Mouse (Mus musculus) liver (tissue): ENCODE data around the gene Fau.
"Not testable (repeated sequence)": the region's sequence is repeated elsewhere in the genome, so short reads cannot be mapped to it uniquely, and the experiment has no call there.

Experiments
- DNase-seq: peaks from one replicate; pipeline ENCODE4 v3.0.0-alpha.2; 2020; ENCODE audit warnings: mixed read lengths

Fau gene

GRCm38 (mm10) chr19:6057313-6058096 lies at the start of gene Fau, which contains the start of gene Mrpl49:
Fau (plus strand) TSS chr19:6057844.
Mrpl49 (minus strand) TSS chr19:6057785.
- DNase-seq: peak; percentile 99

DNA sequence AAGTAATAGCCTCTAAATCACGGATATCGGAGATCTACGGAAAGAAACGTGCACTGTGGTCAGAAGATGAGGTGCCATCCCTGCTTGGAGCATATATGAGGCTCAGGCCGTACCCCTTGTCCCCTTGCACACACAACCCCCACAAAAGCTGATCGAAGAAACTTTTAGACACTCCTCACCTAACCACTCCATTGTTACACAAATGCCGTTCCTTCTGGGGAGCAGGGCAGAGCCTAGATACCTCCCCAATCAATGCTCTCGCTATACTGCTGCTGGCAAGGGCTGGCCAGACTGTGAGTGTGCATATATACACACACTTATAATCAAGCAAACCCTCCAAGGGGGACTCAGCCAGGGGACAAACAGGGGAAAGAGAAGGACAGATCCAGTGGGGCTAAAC lies 48.5 kb upstream of the Fau start:
- no peak for DNase-seq

DNA sequence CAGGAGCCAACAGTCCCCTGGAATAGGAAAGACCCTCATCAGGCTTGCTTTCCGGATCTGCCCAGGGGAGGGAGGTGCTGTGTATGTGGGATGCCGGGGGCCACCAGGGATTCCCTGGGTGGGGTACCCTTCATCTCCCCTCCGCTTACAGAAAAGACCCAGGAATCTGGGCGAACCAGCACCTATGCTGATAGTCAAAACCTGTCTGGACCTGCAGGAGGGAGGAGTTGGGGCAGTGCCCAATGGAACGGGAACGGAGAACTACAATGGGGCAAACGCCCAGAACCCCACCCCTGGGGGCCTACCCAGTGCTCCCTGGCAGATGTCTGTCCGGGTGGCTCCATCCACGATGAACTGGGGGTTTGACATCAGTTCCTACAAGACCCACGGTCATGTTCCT lies 44.0 kb upstream of the Fau start:
- DNase-seq: no peak

DNA sequence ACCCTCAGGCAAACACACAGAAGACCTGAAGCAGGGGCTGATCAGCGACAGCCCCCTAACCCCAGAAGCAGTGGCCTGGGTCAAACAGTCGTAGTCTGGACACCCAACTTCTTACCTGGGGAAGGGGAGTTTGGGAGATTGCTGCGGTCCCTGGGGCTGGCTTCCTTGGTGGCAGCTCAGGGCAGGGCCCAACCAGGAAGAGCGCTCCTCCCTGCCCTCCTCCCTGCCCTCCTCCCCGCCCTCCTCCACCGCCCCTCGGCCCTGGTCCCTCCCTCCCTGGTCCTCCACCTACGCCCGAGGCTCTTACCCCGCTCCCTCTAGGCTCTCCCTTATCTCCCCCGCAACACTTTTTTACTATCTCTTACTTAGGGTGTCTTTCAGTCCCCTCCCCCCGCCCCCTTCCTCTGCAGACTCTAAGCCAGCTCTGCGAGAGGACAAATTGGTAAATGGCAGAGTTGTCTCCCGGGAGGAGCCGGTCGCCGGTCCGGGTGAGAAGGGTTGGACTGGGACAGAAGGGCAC lies 42.6 kb upstream of the Fau start:
- DNase-seq: peak; percentile 94

- peak; percentile 82 for DNase-seq
These were observed 41.9 kb upstream of the Fau start, which contains the start of gene Capn1 for GRCm38 (mm10) chr19:6015511-6016315. Capn1 (minus strand) TSS chr19:6015897.

- DNase-seq: no peak
These were observed 41.1 kb upstream of the Fau start for GRCm38 (mm10) chr19:6016532-6016931.

DNA sequence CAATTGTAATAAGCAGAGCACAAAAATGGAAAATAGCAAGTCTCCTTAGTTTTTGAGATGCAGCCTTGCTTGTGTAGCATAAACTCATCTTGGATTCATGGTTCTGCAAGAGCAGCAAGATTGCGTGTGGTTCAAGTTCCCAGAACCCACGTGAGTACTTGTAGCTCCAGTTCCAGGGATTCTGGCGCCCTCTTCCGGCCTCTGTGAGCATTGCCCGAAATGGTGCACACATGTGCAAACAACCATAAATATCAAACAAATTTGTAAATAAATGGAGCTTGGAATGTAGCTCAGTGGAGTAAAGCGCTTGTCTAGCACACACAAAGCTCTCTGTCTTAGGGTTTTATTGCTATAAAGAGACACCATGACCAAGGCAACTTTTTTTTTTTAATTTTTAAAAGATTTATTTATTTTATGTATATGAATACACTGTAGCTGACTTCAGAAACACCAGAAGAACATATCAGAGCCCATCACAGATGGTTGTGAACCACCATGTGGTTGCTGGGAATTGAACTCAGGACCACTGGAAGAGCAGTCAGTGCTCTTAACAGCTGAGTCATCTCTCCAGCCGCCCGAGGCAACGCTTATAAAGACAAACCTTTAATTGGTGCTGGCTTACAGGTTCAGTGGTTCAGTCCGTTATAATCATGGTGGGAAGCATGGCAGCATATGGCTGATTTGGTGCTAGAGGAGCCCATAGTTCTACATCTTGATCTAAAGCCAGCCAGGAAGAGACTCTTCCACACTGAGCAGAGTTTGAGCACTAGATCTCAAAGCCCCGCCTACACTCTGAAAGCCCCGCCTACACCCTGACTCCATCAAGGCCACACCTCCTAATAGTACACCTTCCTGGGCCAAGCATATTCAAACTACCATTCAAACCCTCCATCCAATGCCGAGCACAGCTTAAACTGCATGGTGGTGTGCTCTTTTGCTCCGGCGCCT lies 39.2 kb upstream of the Fau start:
- DNase-seq: peak; percentile 94

GRCm38 (mm10) chr19:6020276-6020675 lies 37.4 kb upstream of the Fau start:
- no peak for DNase-seq

DNA sequence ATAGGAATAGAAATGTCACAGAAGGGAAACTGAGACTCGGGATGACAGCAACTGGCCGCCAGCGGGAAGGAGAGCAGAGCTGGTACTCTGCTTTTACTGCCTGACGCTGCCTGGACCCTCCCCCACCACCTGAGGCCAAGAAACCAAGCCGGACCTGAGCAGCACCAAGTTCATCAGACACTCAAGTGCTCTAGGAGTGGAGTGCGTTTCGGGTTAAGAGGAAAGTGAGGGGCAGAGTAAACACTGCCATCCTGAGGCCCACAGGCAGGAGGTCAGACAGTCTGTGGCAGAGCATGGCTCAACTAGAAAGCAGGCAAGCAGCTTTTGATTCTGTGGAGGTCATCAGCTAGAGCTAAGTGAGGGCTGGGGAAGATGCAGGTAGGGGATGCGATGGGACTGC lies 34.6 kb upstream of the Fau start:
- no peak for DNase-seq

DNA sequence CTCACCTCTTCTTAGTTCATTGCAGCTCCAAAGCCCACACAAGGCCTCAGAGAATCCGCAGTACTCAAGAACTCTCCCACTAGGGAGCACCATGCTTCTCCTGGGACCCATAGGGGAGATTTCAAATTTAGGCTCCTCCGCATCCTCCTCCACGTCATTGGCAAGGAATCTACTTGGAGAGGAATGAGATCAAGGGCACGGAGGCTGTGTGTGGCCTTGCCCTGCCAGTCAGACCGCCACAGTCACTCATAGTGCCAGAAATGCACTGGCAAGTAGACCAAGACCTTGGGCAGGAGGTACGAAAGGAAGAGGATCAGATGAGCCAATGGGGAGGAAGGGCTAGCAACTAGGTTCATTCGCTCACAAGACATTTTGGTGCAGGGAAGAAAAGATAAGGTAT lies 33.7 kb upstream of the Fau start:
- no peak for DNase-seq

GRCm38 (mm10) chr19:6028991-6029390 lies 28.7 kb upstream of the Fau start:
- no peak for DNase-seq

- no peak for DNase-seq
These were observed 28.2 kb upstream of the Fau start for GRCm38 (mm10) chr19:6029426-6029825.

- DNase-seq: no peak
These were observed 26.9 kb upstream of the Fau start for GRCm38 (mm10) chr19:6030520-6031280.

GRCm38 (mm10) chr19:6035966-6036585 lies 21.6 kb upstream of the Fau start:
- DNase-seq: no peak

- no peak for DNase-seq
These were observed 19.9 kb upstream of the Fau start for GRCm38 (mm10) chr19:6037695-6038094.

DNA sequence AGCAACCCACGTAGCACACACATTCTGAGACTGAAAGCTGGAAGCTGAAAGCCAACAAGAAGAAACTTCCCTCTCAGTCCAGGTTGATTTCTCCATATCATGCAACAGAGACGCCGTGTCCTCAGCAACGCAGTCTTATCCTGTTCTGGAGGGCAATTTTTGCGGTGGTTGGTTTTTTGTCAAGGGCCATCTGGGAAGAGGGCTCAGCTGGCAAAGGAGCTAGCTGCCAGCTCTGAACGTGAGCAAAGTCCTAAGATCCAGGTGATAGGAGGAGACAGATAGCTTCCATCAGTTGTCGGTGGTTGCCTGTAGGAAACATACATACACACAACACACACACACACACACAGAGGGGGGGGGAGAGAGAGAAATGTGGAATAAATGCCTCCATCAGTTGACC lies 19.3 kb upstream of the Fau start:
- no peak for DNase-seq

DNA sequence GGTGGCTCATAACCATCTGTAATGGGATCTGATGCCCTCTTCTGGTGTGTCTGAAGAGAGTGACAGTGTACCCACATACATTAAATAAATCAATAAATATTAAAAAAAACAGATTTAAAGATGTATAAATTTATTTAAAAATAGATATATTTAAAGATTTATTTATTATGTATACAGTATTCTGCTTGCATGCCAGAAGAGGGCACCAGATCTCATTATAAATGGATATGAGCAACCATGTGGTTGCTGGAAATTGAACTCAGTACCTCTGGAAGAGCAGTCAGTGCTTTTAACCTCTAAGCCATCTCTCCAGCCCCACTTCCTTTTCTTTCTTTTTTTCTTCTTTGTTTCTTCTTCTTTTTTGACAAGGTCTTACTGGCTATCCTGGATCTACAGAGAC lies 17.6 kb upstream of the Fau start:
- DNase-seq: no peak

- no peak for DNase-seq
These were observed 15.4 kb upstream of the Fau start for GRCm38 (mm10) chr19:6042293-6042692.

- DNase-seq: not testable (repeated sequence)
These were observed 13.5 kb upstream of the Fau start for GRCm38 (mm10) chr19:6044102-6044501.

DNA sequence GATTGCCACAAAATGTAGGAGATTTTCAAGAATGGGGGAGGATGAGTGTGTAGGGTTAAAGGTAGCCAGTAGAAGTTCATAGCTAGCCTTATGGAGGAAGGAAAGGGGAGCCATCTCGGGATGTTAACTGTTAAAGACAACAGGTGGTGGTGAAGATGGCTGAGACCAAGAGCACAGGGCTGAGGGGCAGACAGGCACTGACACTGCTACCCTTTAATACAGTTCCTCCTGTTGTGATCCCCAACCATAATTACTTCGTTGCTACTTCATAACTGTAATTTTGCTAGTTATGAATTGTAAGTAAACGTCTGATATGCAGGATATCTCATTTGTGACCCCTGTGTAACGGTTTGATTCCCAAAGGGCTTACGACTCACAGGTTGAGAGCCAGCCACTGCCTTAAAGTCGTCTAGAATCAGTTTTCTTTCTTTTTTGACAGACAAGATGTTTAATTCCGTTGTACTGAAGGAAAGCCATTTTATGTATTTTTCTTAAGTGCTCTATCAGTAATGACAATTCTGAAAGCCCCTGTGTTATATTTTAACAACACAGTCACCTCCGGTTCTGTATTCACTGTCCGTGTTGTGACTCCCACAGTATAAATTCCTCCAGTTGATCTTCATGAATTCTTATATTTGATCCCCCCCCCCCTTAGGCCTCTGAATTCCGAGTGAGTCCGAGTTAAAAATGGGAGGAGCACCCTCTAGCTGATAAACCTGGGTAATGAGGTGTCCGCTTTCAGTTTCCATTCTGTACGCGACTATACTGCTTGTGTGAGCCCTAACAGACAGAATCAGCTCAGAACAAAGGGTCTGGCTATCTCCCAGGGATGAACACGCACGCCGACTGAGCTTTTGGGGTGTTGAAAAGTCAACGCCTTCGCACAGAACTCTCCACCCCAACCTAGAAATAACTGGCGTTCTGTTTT lies 12.0 kb upstream of the Fau start:
- no peak for DNase-seq
